10 mouse cellular contexts compared by ENCODE assay signal in genomic region chr7:118889046-118889680, GRCm38 (mm10). TPM values are rescaled to one million over a fixed set of nuclear protein-coding genes. Genes with fewer than 3 reads are reported as not detected.
DNase-seq lines count a peak whose midpoint lies in the region; ATAC-seq and TF ChIP-seq lines count a peak whose summit lies in the region.
"Had no signal": no experiment of that assay in that cellular context is flagged by ENCODE, and none has a peak within 500 bp of the region (broad histone marks: within the 10 kb centered on the region; RNA-seq: fewer than 3 reads in every experiment).

No protein-coding gene starts in this region.

- 9% methylated on average over 3 of the region's 3 CpGs for WGBS in midbrain, embryonic 11.5 days
- 5% methylated on average over 3 of the region's 3 CpGs for WGBS in midbrain, embryonic 16.5 days
- 2% methylated on average over 3 of the region's 3 CpGs for WGBS in hindbrain, embryonic 11.5 days
- WGBS in olfactory bulb, adult 2 months = 21% methylated on average over 3 of the region's 3 CpGs
- WGBS in thymus, adult 2 months = 70% methylated on average over 3 of the region's 3 CpGs

- H3K9ac ChIP-seq in midbrain, embryonic 11.5 days (ENCODE audit: low read length) = no peak overlapping the region
- no peak overlapping the region for H3K9ac ChIP-seq in midbrain, embryonic 16.5 days (ENCODE audit: low read depth, low read length)
- H3K9ac ChIP-seq in hindbrain, embryonic 11.5 days (ENCODE audit: low read depth, low read length) = no peak overlapping the region

- TF ChIP-seq POLR2A in olfactory bulb, adult 2 months (IDR thresholded peaks at IDR 0.05; ENCODE audit: insufficient read depth, low read depth, low read length) = no peak
- TF ChIP-seq POLR2A in thymus, adult 2 months (IDR thresholded peaks at IDR 0.05; ENCODE audit: control insufficient read depth, extremely low read depth, insufficient read depth, low read length, poor library complexity) = no peak

- H3K4me1 ChIP-seq in midbrain, embryonic 11.5 days (ENCODE audit: control insufficient read depth, insufficient read depth, low read length) = peaks cover 15% of the 10 kb centered on the region
- peaks cover 3% of the 10 kb centered on the region; the same call in 1 of the 2 replicates for H3K4me1 ChIP-seq in midbrain, embryonic 16.5 days (ENCODE audit: control insufficient read depth, insufficient read depth, low read length)
- no peaks in the 10 kb centered on the region; the same call in 1 of the 2 replicates for H3K4me1 ChIP-seq in hindbrain, embryonic 11.5 days (replicated peaks; ENCODE audit: control insufficient read depth, insufficient read depth, low read length)
- peaks cover 18% of the 10 kb centered on the region for H3K4me1 ChIP-seq in olfactory bulb, adult 2 months (ENCODE audit: control insufficient read depth, insufficient read depth, low read length)
- no peaks in the 10 kb centered on the region for H3K4me1 ChIP-seq in thymus, adult 2 months (replicated peaks; ENCODE audit: control insufficient read depth, insufficient read depth, low read length)

- H3K27me3 ChIP-seq in midbrain, embryonic 11.5 days (ENCODE audit: control insufficient read depth, insufficient read depth, low read length) = no peaks in the 10 kb centered on the region
- H3K27me3 ChIP-seq in midbrain, embryonic 16.5 days (ENCODE audit: control insufficient read depth, insufficient read depth, low read depth, low read length) = no peaks in the 10 kb centered on the region
- H3K27me3 ChIP-seq in hindbrain, embryonic 11.5 days (ENCODE audit: control insufficient read depth, insufficient read depth, low read length) = no peaks in the 10 kb centered on the region
- H3K27me3 ChIP-seq in thymus, adult 2 months (ENCODE audit: control insufficient read depth, insufficient read depth, low read length) = no peaks in the 10 kb centered on the region

- no peak overlapping the region for H3K27ac ChIP-seq in midbrain, embryonic 11.5 days (ENCODE audit: low read depth, low read length)
- H3K27ac ChIP-seq in midbrain, embryonic 16.5 days (ENCODE audit: low read length) = no peak overlapping the region
- H3K27ac ChIP-seq in hindbrain, embryonic 11.5 days (ENCODE audit: low read depth, low read length) = peak overlapping the region; percentile 58
- peak overlapping the region; percentile 51 for H3K27ac ChIP-seq in olfactory bulb, adult 2 months (ENCODE audit: insufficient read depth, low read depth, low read length)
- H3K27ac ChIP-seq in thymus, adult 2 months (ENCODE audit: control insufficient read depth, insufficient read depth, low read length) = no peak overlapping the region

- no peaks in the 10 kb centered on the region for H3K9me3 ChIP-seq in midbrain, embryonic 11.5 days (ENCODE audit: control insufficient read depth, low read length)
- no peaks in the 10 kb centered on the region for H3K9me3 ChIP-seq in midbrain, embryonic 16.5 days (replicated peaks; ENCODE audit: control insufficient read depth, low read length, poor library complexity, severe bottlenecking)
- no peaks in the 10 kb centered on the region for H3K9me3 ChIP-seq in hindbrain, embryonic 11.5 days (ENCODE audit: control insufficient read depth, low read length)
- H3K9me3 ChIP-seq: megakaryocyte, embryonic 14.5 days had no signal

- TF ChIP-seq CTCF in olfactory bulb, adult 2 months (IDR thresholded peaks at IDR 0.05; ENCODE audit: insufficient read depth, low read depth, low read length) = no peak
- no peak for TF ChIP-seq CTCF in thymus, adult 2 months (IDR thresholded peaks at IDR 0.05; ENCODE audit: borderline replicate concordance, control insufficient read depth, extremely low read depth, insufficient read depth, low read length, poor library complexity)

- DNase-seq in cerebellum, postnatal 14 days = peak; percentile 76 to 82
- DNase-seq in cerebellum, adult 11-12 months = no peak
- DNase-seq in midbrain, embryonic 11.5 days (ENCODE audit: low spot score, missing footprints) = no peak
- peak; percentile 55 for DNase-seq in hindbrain, embryonic 11.5 days (ENCODE audit: low spot score)
- DNase-seq in thymus, postnatal 25 days = no peak
- no peak for DNase-seq in thymus, adult 2 months

- peak; percentile 61 for ATAC-seq in midbrain, embryonic 11.5 days (ENCODE audit: low FRiP score)
- ATAC-seq in midbrain, embryonic 16.5 days = no peak
- peak; percentile 70 for ATAC-seq in hindbrain, embryonic 11.5 days (ENCODE audit: low FRiP score)
- ATAC-seq: activated CD4-positive, CD25-positive, alpha-beta regulatory T cell, adult 4 months had no signal

- H3K36me3 ChIP-seq in midbrain, embryonic 11.5 days (ENCODE audit: control insufficient read depth, insufficient read depth, low read length) = no peaks in the 10 kb centered on the region
- H3K36me3 ChIP-seq in midbrain, embryonic 16.5 days (ENCODE audit: control insufficient read depth, insufficient read depth, low read length) = no peaks in the 10 kb centered on the region
- no peaks in the 10 kb centered on the region for H3K36me3 ChIP-seq in hindbrain, embryonic 11.5 days (ENCODE audit: control insufficient read depth, insufficient read depth, low read length)
- no peaks in the 10 kb centered on the region for H3K36me3 ChIP-seq in thymus, adult 2 months (ENCODE audit: control insufficient read depth, insufficient read depth, low read length)

- H3K4me3 ChIP-seq in midbrain, embryonic 11.5 days (ENCODE audit: low read depth, low read length) = no peak overlapping the region
- H3K4me3 ChIP-seq in midbrain, embryonic 16.5 days (ENCODE audit: low read depth, low read length) = no peak overlapping the region
- H3K4me3 ChIP-seq in hindbrain, embryonic 11.5 days (ENCODE audit: low read depth, low read length) = no peak overlapping the region
- no peak overlapping the region for H3K4me3 ChIP-seq in olfactory bulb, adult 2 months (ENCODE audit: insufficient read depth, low read depth, low read length)
- no peak overlapping the region for H3K4me3 ChIP-seq in thymus, adult 2 months (ENCODE audit: control insufficient read depth, insufficient read depth, low read length)
- H3K4me3 ChIP-seq: megakaryocyte, embryonic 14.5 days had no signal

- H3K4me2 ChIP-seq in midbrain, embryonic 11.5 days = no peak overlapping the region
- H3K4me2 ChIP-seq in midbrain, embryonic 16.5 days (ENCODE audit: low read length) = no peak overlapping the region
- no peak overlapping the region for H3K4me2 ChIP-seq in hindbrain, embryonic 11.5 days (replicated peaks; ENCODE audit: low read depth, low read length)

RNA-seq across cellular contexts. Expression of gene Knop1, which starts 33.1 kb away (rescaled TPM):
- 109 and 118 TPM in 2 replicates for polyA plus RNA-seq in midbrain, embryonic 11.5 days (2014; fragmentation: Nextera tagmentation; extraction: Ambion mirVana)
- polyA plus RNA-seq in midbrain, embryonic 16.5 days (2015; fragmentation: Nextera tagmentation; extraction: Ambion mirVana) = 54.9 and 61.0 TPM in 2 replicates
- 108 and 112 TPM in 2 replicates for polyA plus RNA-seq in hindbrain, embryonic 11.5 days (2014; fragmentation: Nextera tagmentation; extraction: Ambion mirVana)
- not detected in 2 replicates for polyA plus RNA-seq in olfactory bulb, adult 2 months (2012; ENCODE audit: insufficient read depth, insufficient read length, low replicate concordance, missing spikeins)
- polyA plus RNA-seq in thymus, adult 2 months (2012; rRNA removed) = 11.8 and 13.3 TPM in 2 replicates

RNA-seq across cellular contexts. Expression of gene Iqck, which starts 33.6 kb away (rescaled TPM):
- 3.1 and 3.2 TPM in 2 replicates for polyA plus RNA-seq in midbrain, embryonic 11.5 days (2014; fragmentation: Nextera tagmentation; extraction: Ambion mirVana)
- 4.7 and 4.8 TPM in 2 replicates for polyA plus RNA-seq in midbrain, embryonic 16.5 days (2015; fragmentation: Nextera tagmentation; extraction: Ambion mirVana)
- 4.0 and 4.3 TPM in 2 replicates for polyA plus RNA-seq in hindbrain, embryonic 11.5 days (2014; fragmentation: Nextera tagmentation; extraction: Ambion mirVana)
- not detected in 2 replicates for polyA plus RNA-seq in olfactory bulb, adult 2 months (2012; ENCODE audit: insufficient read depth, insufficient read length, low replicate concordance, missing spikeins)
- polyA plus RNA-seq in thymus, adult 2 months (2012; rRNA removed) = 1.1 TPM in 2 replicates

Comparison
In these comparisons a context has a peak if more than half of its experiments do, and no peak if none do; other contexts are left out.
1. DNase-seq: peak in cerebellum, postnatal 14 days (2 of 2) and hindbrain, embryonic 11.5 days (single experiment); none in cerebellum, adult 11-12 months (single experiment), midbrain, embryonic 11.5 days (single experiment), thymus, postnatal 25 days (single experiment) and thymus, adult 2 months (single experiment).
2. H3K27ac ChIP-seq: peak in hindbrain, embryonic 11.5 days (single experiment) and olfactory bulb, adult 2 months (single experiment); none in midbrain, embryonic 11.5 days (single experiment), midbrain, embryonic 16.5 days (single experiment) and thymus, adult 2 months (single experiment).
3. RNA of gene Knop1, which starts 33.1 kb away (polyA plus RNA-seq): 109 to 118 TPM in midbrain, embryonic 11.5 days, 108 to 112 TPM in hindbrain, embryonic 11.5 days, 54.9 to 61.0 TPM in midbrain, embryonic 16.5 days and 11.8 to 13.3 TPM in thymus, adult 2 months; not detected in olfactory bulb, adult 2 months; every median in the first group is over 10 times any median in the second.